Mouse (Mus musculus) adrenal gland, adult 8-10 months (tissue): Measurements from ENCODE around the gene Epha2. TPM values are rescaled to one million over a fixed set of nuclear protein-coding genes. Genes with fewer than 3 reads are reported as not detected.

Experiments
- microRNA-seq, 2 experiments: library from miRNA; unstranded; fragments of <30 nt; microRNA quantifications; one replicate each; pipeline ENCODE4 v1.2.0; 2022
- total RNA-seq, 4 experiments: library from RNA; stranded (reverse); gene quantifications; 2 replicates each; pipeline ENCODE4 v1.2.4; 2022

Epha2 gene
- total RNA-seq, 4 experiments from 2014 or later: 11.4 to 21.1 (median 16.2) TPM

Small RNAs within 50 kb of the gene (microRNA-seq; reads per million reads assigned to microRNA genes)
- gene Gm25690: 0 reads per million in 2 experiments

Other genes starting within 250 kb of the Epha2 start
- 10 to 100 TPM in 3 of 4 experiments, 1 to 10 TPM in 1; 8.4 to 22.2 (median 13.2) TPM for gene Crocc, start 240.7 kb upstream of the Epha2 start, total RNA-seq
- 10 to 100 TPM; 55.4 to 82.5 (median 71.9) TPM for gene Necap2, start 222.9 kb upstream of the Epha2 start, total RNA-seq
- gene Spata21, start 212.9 kb upstream of the Epha2 start, total RNA-seq: not detected
- 100 to 1,000 TPM in 3 of 4 experiments, 10 to 100 TPM in 1; 96.1 to 123 (median 115) TPM for gene Szrd1, start 161.5 kb upstream of the Epha2 start, total RNA-seq
- gene Fbxo42, start 153.3 kb upstream of the Epha2 start, total RNA-seq: 10 to 100 TPM; 24.5 to 32.1 (median 29.0) TPM
- gene Rsg1, start 87.3 kb upstream of the Epha2 start, total RNA-seq: 1 to 10 TPM; 1.6 to 2.6 (median 2.2) TPM
- gene Arhgef19, start 61.7 kb upstream of the Epha2 start, total RNA-seq: 100 to 1,000 TPM in 1 of 4 experiments, 10 to 100 TPM in 3; 43.5 to 113 (median 60.0) TPM
- 1 to 10 TPM; 1.2 to 5.7 (median 2.8) TPM for gene Fam131c, start 67.0 kb downstream of the Epha2 start, total RNA-seq
- not detected for gene Clcnka, start 97.5 kb downstream of the Epha2 start, total RNA-seq
- not detected for gene Clcnkb, start 114.8 kb downstream of the Epha2 start, total RNA-seq
- under 1 TPM; 0.38 to 0.97 (median 0.57) TPM for gene Hspb7, start 119.5 kb downstream of the Epha2 start, total RNA-seq
- gene Srarp, start 134.9 kb downstream of the Epha2 start, total RNA-seq: under 1 TPM in 1 of 4 experiments, not detected in 3; 0.68 TPM
- gene Zbtb17, start 143.4 kb downstream of the Epha2 start, total RNA-seq: 10 to 100 TPM; 14.8 to 25.6 (median 19.5) TPM
- 10 to 100 TPM; 53.0 to 94.3 (median 63.4) TPM for gene Spen, start 237.4 kb downstream of the Epha2 start, total RNA-seq